Mouse (Mus musculus) lung, postnatal 0 days (tissue): ENCODE measurements at regions not wholly inside any gene's neighbourhood (a gene's known extent, or its start where the extent isn't known, plus 50 kb on each side); places are given as distances from the start of the nearest gene placed in this dataset.

Experiments used
- CTCF ChIP-seq: IDR thresholded peaks from 2 replicates; pipeline ENCODE4 v1.5.1; 2016; ENCODE audit warnings: antibody characterized with exemption, mild to moderate bottlenecking
- EP300 ChIP-seq: IDR thresholded peaks from 2 replicates; pipeline ENCODE4 v1.6.1; 2016; ENCODE audit warnings: antibody characterized with exemption, mild to moderate bottlenecking, control low read depth

- TF ChIP-seq EP300 (no peak), CTCF (no peak)
Observed at GRCm38 (mm10) chr8:99954697-99955096, 538.4 kb upstream of the Cdh8 start.
